Mouse (Mus musculus) erythroblast, embryonic 14.5 days (primary cell): ENCODE results near the gene Car4. TPM values are rescaled to one million over a fixed set of nuclear protein-coding genes. Genes with fewer than 3 reads are reported as not detected.

Experiments used
- H3K27me3 ChIP-seq: 2 replicates; pipeline ENCODE4 v1.6.1; 2012; ENCODE audit warnings: inconsistent platforms; ENCODE audit not compliant: control insufficient read depth
- H3K36me3 ChIP-seq: 2 replicates; pipeline ENCODE4 v1.6.1; 2012; ENCODE audit warnings: mild to moderate bottlenecking, inconsistent platforms; ENCODE audit not compliant: control insufficient read depth
- H3K4me1 ChIP-seq: 2 replicates; pipeline ENCODE4 v1.6.1; 2012; ENCODE audit warnings: inconsistent platforms; ENCODE audit not compliant: control insufficient read depth
- H3K4me3 ChIP-seq: replicated peaks from 2 replicates; pipeline ENCODE3; 2012; ENCODE audit warnings: moderate library complexity, mild to moderate bottlenecking, inconsistent platforms
- H3K9me3 ChIP-seq: 2 replicates; pipeline ENCODE4 v1.6.1; 2012; ENCODE audit warnings: low read length, inconsistent platforms, mixed read lengths; ENCODE audit not compliant: control insufficient read depth
- GATA1 ChIP-seq: IDR thresholded peaks from 2 replicates; pipeline ENCODE4 v1.6.1; 2012; ENCODE audit warnings: low read length, inconsistent platforms, mixed read lengths
- TAL1 ChIP-seq: IDR thresholded peaks from 3 replicates; pipeline ENCODE4 v1.6.1; 2012; ENCODE audit warnings: low read length, inconsistent platforms, mixed read lengths
- polyA plus RNA-seq: library from polyadenylated mRNA; stranded (reverse); fragments of >175 nt; gene quantifications from 2 replicates; pipeline ENCODE4 v1.2.3, GENCODE M21; 2012

Gene Car4
- polyA plus RNA-seq, 1 experiment = not detected

GRCm38 (mm10) chr11:84952611-84953010 is 5.0 kb upstream of the Car4 start:
- no peak overlapping the region for H3K4me3 ChIP-seq

GRCm38 (mm10) chr11:84956400-84956799 is 1.2 kb upstream of the Car4 start:
- no peaks in the 10 kb centered on the region for H3K36me3 ChIP-seq
- H3K4me3 ChIP-seq = no peak overlapping the region
- peaks cover 59% of the 10 kb centered on the region for H3K27me3 ChIP-seq
- H3K9me3 ChIP-seq = peaks cover 5% of the 10 kb centered on the region; the same call in 1 of the 2 replicates
- H3K4me1 ChIP-seq = no peaks in the 10 kb centered on the region; the same call in 1 of the 2 replicates
- no peak for TF ChIP-seq TAL1
- no peak for TF ChIP-seq GATA1

More at GRCm38 (mm10) chr11:84952611-84953010, 5.0 kb upstream of the Car4 start:
- H3K27me3 ChIP-seq = peaks cover 25% of the 10 kb centered on the region
- no peaks in the 10 kb centered on the region for H3K36me3 ChIP-seq
- peaks cover 1% of the 10 kb centered on the region; the same call in 1 of the 2 replicates for H3K9me3 ChIP-seq
- TF ChIP-seq TAL1 = no peak
- no peaks in the 10 kb centered on the region; the same call in 1 of the 2 replicates for H3K4me1 ChIP-seq

- TF ChIP-seq TAL1 = no peak
- Histone ChIP-seq H3K27me3 (peaks cover 61% of the 10 kb centered on the region), H3K4me1 (no peaks in the 10 kb centered on the region; the same call in 1 of the 2 replicates), H3K36me3 (no peaks in the 10 kb centered on the region), H3K4me3 (no peak overlapping the region), H3K9me3 (peaks cover 5% of the 10 kb centered on the region; the same call in 1 of the 2 replicates)
These were observed 415 bp upstream of the Car4 start for GRCm38 (mm10) chr11:84957171-84957570.

GRCm38 (mm10) chr11:84958271-84958630 is 665 bp downstream of the Car4 start:
- H3K36me3 ChIP-seq = no peaks in the 10 kb centered on the region
- TF ChIP-seq GATA1 (no peak), TAL1 (no peak)
- peaks cover 5% of the 10 kb centered on the region; the same call in 1 of the 2 replicates for H3K9me3 ChIP-seq
- H3K27me3 ChIP-seq = peaks cover 61% of the 10 kb centered on the region
- no peaks in the 10 kb centered on the region; the same call in 1 of the 2 replicates for H3K4me1 ChIP-seq
- H3K4me3 ChIP-seq = no peak overlapping the region

GRCm38 (mm10) chr11:84959181-84959580 is 1.6 kb downstream of the Car4 start:
- TF ChIP-seq GATA1 (no peak), TAL1 (no peak)
- Histone ChIP-seq H3K27me3 (peaks cover 61% of the 10 kb centered on the region), H3K9me3 (peaks cover 5% of the 10 kb centered on the region; the same call in 1 of the 2 replicates), H3K36me3 (no peaks in the 10 kb centered on the region), H3K4me1 (no peaks in the 10 kb centered on the region; the same call in 1 of the 2 replicates), H3K4me3 (no peak overlapping the region)

GRCm38 (mm10) chr11:84959701-84960181 is 2.2 kb downstream of the Car4 start:
- peaks cover 61% of the 10 kb centered on the region for H3K27me3 ChIP-seq
- peaks cover 5% of the 10 kb centered on the region; the same call in 1 of the 2 replicates for H3K9me3 ChIP-seq
- peaks cover 2% of the 10 kb centered on the region for H3K4me1 ChIP-seq
- TF ChIP-seq GATA1 (no peak), TAL1 (no peak)
- no peak overlapping the region for H3K4me3 ChIP-seq
- no peaks in the 10 kb centered on the region for H3K36me3 ChIP-seq

GRCm38 (mm10) chr11:84960291-84960690 is 2.7 kb downstream of the Car4 start:
- H3K9me3 ChIP-seq = peaks cover 5% of the 10 kb centered on the region; the same call in 1 of the 2 replicates
- TF ChIP-seq TAL1 (no peak), GATA1 (no peak)
- H3K36me3 ChIP-seq = no peaks in the 10 kb centered on the region
- no peak overlapping the region for H3K4me3 ChIP-seq
- H3K4me1 ChIP-seq = peaks cover 5% of the 10 kb centered on the region
- H3K27me3 ChIP-seq = peaks cover 58% of the 10 kb centered on the region

- Histone ChIP-seq H3K4me3 (no peak overlapping the region), H3K9me3 (peaks cover 5% of the 10 kb centered on the region; the same call in 1 of the 2 replicates), H3K4me1 (peaks cover 5% of the 10 kb centered on the region), H3K27me3 (peaks cover 55% of the 10 kb centered on the region), H3K36me3 (no peaks in the 10 kb centered on the region)
- TF ChIP-seq TAL1 = no peak
- no peak for TF ChIP-seq GATA1
These were observed 3.2 kb downstream of the Car4 start for GRCm38 (mm10) chr11:84960780-84961179.

- peaks cover 5% of the 10 kb centered on the region for H3K4me1 ChIP-seq
- H3K4me3 ChIP-seq = no peak overlapping the region
- no peak for TF ChIP-seq GATA1
- no peak for TF ChIP-seq TAL1
- H3K36me3 ChIP-seq = no peaks in the 10 kb centered on the region
- H3K27me3 ChIP-seq = peaks cover 50% of the 10 kb centered on the region
- H3K9me3 ChIP-seq = peaks cover 5% of the 10 kb centered on the region; the same call in 1 of the 2 replicates
These were observed 4.0 kb downstream of the Car4 start for GRCm38 (mm10) chr11:84961571-84961970.

GRCm38 (mm10) chr11:84962536-84962935 is 5.0 kb downstream of the Car4 start:
- H3K36me3 ChIP-seq = no peaks in the 10 kb centered on the region
- H3K9me3 ChIP-seq = peaks cover 4% of the 10 kb centered on the region; the same call in 1 of the 2 replicates
- no peak for TF ChIP-seq GATA1
- no peak for TF ChIP-seq TAL1
- H3K4me3 ChIP-seq = no peak overlapping the region
- H3K4me1 ChIP-seq = peaks cover 5% of the 10 kb centered on the region
- H3K27me3 ChIP-seq = peaks cover 42% of the 10 kb centered on the region
